ENCODE assay signal across 8 mouse cellular contexts in genomic region chr13:49172971-49173596, GRCm38 (mm10). TPM values are rescaled to one million over a fixed set of nuclear protein-coding genes. Genes with fewer than 3 reads are reported as not detected.
DNase-seq lines count a peak whose midpoint lies in the region; ATAC-seq and TF ChIP-seq lines count a peak whose summit lies in the region.

No protein-coding gene starts in this region.

- H3K9me3 ChIP-seq in embryonic facial prominence, embryonic 12.5 days = no peaks in the 10 kb centered on the region
- H3K9me3 ChIP-seq in limb, embryonic 13.5 days = no peaks in the 10 kb centered on the region
- no peaks in the 10 kb centered on the region for H3K9me3 ChIP-seq in midbrain, embryonic 15.5 days

- no peak for TF ChIP-seq POLR2A in heart, adult 2 months (IDR thresholded peaks at IDR 0.05; ENCODE audit: insufficient read depth, low read depth, low read length)
- TF ChIP-seq POLR2A in kidney, adult 2 months (IDR thresholded peaks at IDR 0.05; ENCODE audit: low read depth, low read length) = no peak

- 7% methylated on average over 12 of the region's 12 CpGs for WGBS in embryonic facial prominence, embryonic 12.5 days
- 5% methylated on average over 12 of the region's 12 CpGs for WGBS in heart, adult 2 months
- 5% methylated on average over 12 of the region's 12 CpGs for WGBS in kidney, adult 2 months
- 5% methylated on average over 12 of the region's 12 CpGs for WGBS in limb, embryonic 13.5 days
- 6% methylated on average over 12 of the region's 12 CpGs for WGBS in midbrain, embryonic 15.5 days

- no peaks in the 10 kb centered on the region for H3K27me3 ChIP-seq in embryonic facial prominence, embryonic 12.5 days
- no peaks in the 10 kb centered on the region for H3K27me3 ChIP-seq in heart, adult 2 months (ENCODE audit: control insufficient read depth, insufficient read depth, low read length)
- no peaks in the 10 kb centered on the region for H3K27me3 ChIP-seq in kidney, adult 2 months (replicated peaks; ENCODE audit: control insufficient read depth, insufficient read depth, low read length)
- no peaks in the 10 kb centered on the region for H3K27me3 ChIP-seq in limb, embryonic 13.5 days
- H3K27me3 ChIP-seq in midbrain, embryonic 15.5 days (replicated peaks) = no peaks in the 10 kb centered on the region

- peak; percentile 47; the same call in 1 of the 2 replicates for TF ChIP-seq EP300 in heart, adult 2 months (IDR thresholded peaks at IDR 0.05; ENCODE audit: insufficient read depth, low read depth, low read length)

- ATAC-seq in embryonic facial prominence, embryonic 12.5 days (ENCODE audit: insufficient number of reproducible peaks, insufficient read depth, low FRiP score, low TSS enrichment) = peak; percentile 53; the same call in 1 of the 2 replicates
- peak; percentile 77 for ATAC-seq in limb, embryonic 13.5 days (ENCODE audit: low FRiP score, low read depth)
- ATAC-seq in midbrain, embryonic 15.5 days (replicated peaks) = peak; percentile 71

- DNase-seq in 416B (ENCODE audit: low read depth) = peak; percentile 91
- peak; percentile 92 for DNase-seq in adrenal gland, postnatal 25 days
- DNase-seq in heart, adult 2 months = peak; percentile 86 to 93
- peak; percentile 92 for DNase-seq in kidney, adult 2 months
- DNase-seq in spleen, adult 18-20 months = peak; percentile 54 to 82

- no peaks in the 10 kb centered on the region for H3K36me3 ChIP-seq in embryonic facial prominence, embryonic 12.5 days
- H3K36me3 ChIP-seq in heart, adult 2 months (ENCODE audit: control insufficient read depth, insufficient read depth, low read length) = no peaks in the 10 kb centered on the region
- no peaks in the 10 kb centered on the region for H3K36me3 ChIP-seq in kidney, adult 2 months (ENCODE audit: control insufficient read depth, insufficient read depth, low read length)
- H3K36me3 ChIP-seq in limb, embryonic 13.5 days = no peaks in the 10 kb centered on the region
- no peaks in the 10 kb centered on the region for H3K36me3 ChIP-seq in midbrain, embryonic 15.5 days (replicated peaks)

- no peaks in the 10 kb centered on the region for H3K79me2 ChIP-seq in heart, adult 2 months (replicated peaks; ENCODE audit: control insufficient read depth, insufficient read depth, low read length)

- intact Hi-C loops in heart, adult 2 months (cut with DNase I) = loop anchor here (1.0 to 10.0 kb wide), 3 partner anchors 32 to 298 kb away; partner anchors contain the start of gene Phf2

- H3K4me3 ChIP-seq in embryonic facial prominence, embryonic 12.5 days = no peak overlapping the region
- H3K4me3 ChIP-seq in heart, adult 2 months = no peak overlapping the region
- no peak overlapping the region for H3K4me3 ChIP-seq in kidney, adult 2 months (ENCODE audit: insufficient read depth, low read depth, low read length)
- no peak overlapping the region for H3K4me3 ChIP-seq in limb, embryonic 13.5 days
- H3K4me3 ChIP-seq in midbrain, embryonic 15.5 days = no peak overlapping the region

- H3K4me2 ChIP-seq in embryonic facial prominence, embryonic 12.5 days (replicated peaks) = no peak overlapping the region
- H3K4me2 ChIP-seq in limb, embryonic 13.5 days (replicated peaks) = no peak overlapping the region
- H3K4me2 ChIP-seq in midbrain, embryonic 15.5 days = no peak overlapping the region

- H3K27ac ChIP-seq in embryonic facial prominence, embryonic 12.5 days = no peak overlapping the region
- no peak overlapping the region for H3K27ac ChIP-seq in heart, adult 2 months
- H3K27ac ChIP-seq in kidney, adult 2 months (ENCODE audit: insufficient read depth, low read depth, low read length) = no peak overlapping the region
- no peak overlapping the region for H3K27ac ChIP-seq in limb, embryonic 13.5 days
- H3K27ac ChIP-seq in midbrain, embryonic 15.5 days = no peak overlapping the region

- no peak overlapping the region for H3K9ac ChIP-seq in embryonic facial prominence, embryonic 12.5 days
- no peak overlapping the region for H3K9ac ChIP-seq in heart, adult 2 months (ENCODE audit: low read depth, low read length)
- no peak overlapping the region for H3K9ac ChIP-seq in limb, embryonic 13.5 days
- H3K9ac ChIP-seq in midbrain, embryonic 15.5 days = no peak overlapping the region

- TF ChIP-seq CTCF in heart, adult 2 months (IDR thresholded peaks at IDR 0.05) = peak; percentile 94; the same call in 1 of the 2 replicates
- TF ChIP-seq CTCF in kidney, adult 2 months (conservative IDR thresholded peaks at IDR 0.05; ENCODE audit: insufficient read depth, insufficient read length, low read depth, low read length) = peak; percentile 93

- no peaks in the 10 kb centered on the region for H3K4me1 ChIP-seq in embryonic facial prominence, embryonic 12.5 days
- H3K4me1 ChIP-seq in heart, adult 2 months (ENCODE audit: control insufficient read depth, insufficient read depth, low read length) = no peaks in the 10 kb centered on the region
- H3K4me1 ChIP-seq in kidney, adult 2 months (ENCODE audit: control insufficient read depth, insufficient read depth, low read length) = peaks cover 3% of the 10 kb centered on the region; the same call in 1 of the 2 replicates
- no peaks in the 10 kb centered on the region for H3K4me1 ChIP-seq in limb, embryonic 13.5 days
- no peaks in the 10 kb centered on the region for H3K4me1 ChIP-seq in midbrain, embryonic 15.5 days

RNA-seq across cellular contexts. Expression of gene Ninj1, which starts 14.2 kb away (rescaled TPM):
- total RNA-seq in adrenal gland, postnatal 25 days (2021) = 47.6 and 55.2 TPM in 2 replicates
- polyA plus RNA-seq in embryonic facial prominence, embryonic 12.5 days (2016; fragmentation: Nextera tagmentation; extraction: Ambion mirVana) = 42.6 TPM in 2 replicates
- total RNA-seq in heart, adult 2 months (2021) = 100 to 1,000 TPM; 108 to 152 TPM
- 157 and 220 TPM in 2 replicates for polyA plus RNA-seq in heart, adult 2 months (2012; rRNA removed)
- polyA plus RNA-seq in kidney, adult 2 months (2012; rRNA removed) = 735 and 1,000 TPM in 2 replicates
- 47.1 and 50.5 TPM in 2 replicates for polyA plus RNA-seq in limb, embryonic 13.5 days (2015; fragmentation: Nextera tagmentation; extraction: Ambion mirVana)
- polyA plus RNA-seq in midbrain, embryonic 15.5 days (2015; fragmentation: Nextera tagmentation; extraction: Ambion mirVana) = 21.2 and 22.8 TPM in 2 replicates

RNA-seq across cellular contexts. Expression of gene Wnk2, which starts 25.3 kb away (rescaled TPM):
- total RNA-seq in adrenal gland, postnatal 25 days (2021) = 2.4 and 4.2 TPM in 2 replicates
- 3.0 and 3.9 TPM in 2 replicates for polyA plus RNA-seq in embryonic facial prominence, embryonic 12.5 days (2016; fragmentation: Nextera tagmentation; extraction: Ambion mirVana)
- 10 to 100 TPM; 66.7 to 79.4 TPM for total RNA-seq in heart, adult 2 months (2021)
- polyA plus RNA-seq in heart, adult 2 months (2012; rRNA removed) = 28.7 and 30.9 TPM in 2 replicates
- polyA plus RNA-seq in kidney, adult 2 months (2012; rRNA removed) = 2.3 and 2.7 TPM in 2 replicates
- 2.0 and 2.1 TPM in 2 replicates for polyA plus RNA-seq in limb, embryonic 13.5 days (2015; fragmentation: Nextera tagmentation; extraction: Ambion mirVana)
- polyA plus RNA-seq in midbrain, embryonic 15.5 days (2015; fragmentation: Nextera tagmentation; extraction: Ambion mirVana) = 26.0 and 27.8 TPM in 2 replicates

RNA-seq across cellular contexts. Expression of gene Card19, which starts 42.8 kb away (rescaled TPM):
- total RNA-seq in adrenal gland, postnatal 25 days (2021) = 52.0 and 60.3 TPM in 2 replicates
- 50.3 and 55.7 TPM in 2 replicates for polyA plus RNA-seq in embryonic facial prominence, embryonic 12.5 days (2016; fragmentation: Nextera tagmentation; extraction: Ambion mirVana)
- 100 to 1,000 TPM; 138 to 184 TPM for total RNA-seq in heart, adult 2 months (2021)
- polyA plus RNA-seq in heart, adult 2 months (2012; rRNA removed) = 179 and 234 TPM in 2 replicates
- 108 and 124 TPM in 2 replicates for polyA plus RNA-seq in kidney, adult 2 months (2012; rRNA removed)
- polyA plus RNA-seq in limb, embryonic 13.5 days (2015; fragmentation: Nextera tagmentation; extraction: Ambion mirVana) = 58.0 and 64.7 TPM in 2 replicates
- polyA plus RNA-seq in midbrain, embryonic 15.5 days (2015; fragmentation: Nextera tagmentation; extraction: Ambion mirVana) = 25.1 and 29.3 TPM in 2 replicates
